Mouse (Mus musculus) erythroblast, adult 5-6 weeks (primary cell): ENCODE results near the gene 1700122O11Rik. TPM values are rescaled to one million over a fixed set of nuclear protein-coding genes. Genes with fewer than 3 reads are reported as not detected.

ENCODE experiments used
- ATAC-seq: replicated peaks from 2 replicates; pipeline ENCODE4 v1.8.0; 2016; ENCODE audit warnings: moderate number of reproducible peaks, mild to moderate bottlenecking, moderate TSS enrichment, inconsistent platforms; ENCODE audit not compliant: poor library complexity, low FRiP score, severe bottlenecking
- total RNA-seq, 2 experiments: library from RNA; stranded (forward) in 1 of 2; stranded (reverse) in 1 of 2; fragments of 150-400 nt in 1 of 2; fragments of 200-764, 138-1000 nt in 1 of 2; gene quantifications; 2 replicates each; pipeline versions ENCODE4 v1.2.3 to v1.2.4; 2015 to 2017; ENCODE audit warnings: low replicate concordance in 2 of 2

1700122O11Rik gene
- total RNA-seq, 2 experiments from 2014 or later = not detected

DNA sequence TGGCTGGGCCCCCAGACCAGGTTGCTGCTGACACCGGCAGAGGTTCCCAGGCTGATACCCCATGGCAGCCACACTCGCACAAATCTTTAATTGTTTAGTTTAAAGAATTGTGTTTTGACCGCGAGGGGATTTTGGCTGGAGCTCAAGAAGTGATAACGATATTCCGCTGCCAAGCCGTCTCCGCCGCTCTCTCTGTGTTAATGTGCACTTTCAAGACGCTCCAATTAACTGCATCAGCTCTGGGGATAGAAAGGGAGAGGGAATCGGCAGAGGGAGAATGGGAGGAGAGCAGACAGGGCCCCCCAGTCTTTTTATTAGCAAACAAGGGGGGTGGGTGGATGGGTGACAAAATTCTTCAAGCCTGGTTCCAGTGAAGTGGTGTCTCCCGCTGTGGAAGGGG is 8.9 kb downstream of the 1700122O11Rik start:
- ATAC-seq = no peak

DNA sequence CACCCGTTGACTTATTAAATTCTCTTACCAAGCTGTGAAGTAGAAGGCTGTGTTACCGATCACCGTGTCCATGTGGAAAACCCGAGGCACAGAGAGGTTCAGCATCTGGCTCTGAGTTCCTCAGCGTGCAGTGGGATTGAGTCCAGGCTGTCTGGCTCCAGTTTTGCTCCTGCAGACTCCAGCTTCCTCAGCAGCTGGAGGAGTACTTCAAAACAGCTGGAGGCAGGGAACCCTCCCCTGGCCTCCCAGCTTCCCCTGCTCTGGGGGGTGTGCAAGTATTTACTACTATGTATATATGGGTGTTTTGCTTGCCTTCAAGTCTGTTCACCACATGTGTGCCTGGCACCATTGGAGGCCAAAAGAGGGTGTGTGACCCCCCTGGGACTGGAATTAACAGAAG is 9.8 kb downstream of the 1700122O11Rik start:
- no peak for ATAC-seq

DNA sequence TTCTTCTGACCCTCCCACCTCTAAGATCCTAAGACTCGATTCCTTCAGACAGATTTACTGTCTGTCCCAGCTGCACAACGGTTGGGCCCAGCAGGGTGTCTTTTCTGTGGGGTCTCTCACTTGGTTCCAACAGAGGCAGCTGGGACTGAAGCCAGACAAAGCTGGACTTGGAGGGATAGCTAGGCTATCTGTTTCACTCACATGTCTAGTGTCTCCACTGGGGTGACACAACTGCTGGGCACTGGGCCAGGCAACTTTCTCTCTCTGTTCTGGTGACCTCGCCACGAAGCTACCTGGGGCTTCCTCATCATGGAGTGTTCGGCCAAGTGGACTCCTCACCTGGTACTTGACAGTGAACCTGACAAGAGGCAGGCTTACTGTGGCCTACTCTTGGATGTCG is 10.4 kb downstream of the 1700122O11Rik start:
- ATAC-seq = no peak

DNA sequence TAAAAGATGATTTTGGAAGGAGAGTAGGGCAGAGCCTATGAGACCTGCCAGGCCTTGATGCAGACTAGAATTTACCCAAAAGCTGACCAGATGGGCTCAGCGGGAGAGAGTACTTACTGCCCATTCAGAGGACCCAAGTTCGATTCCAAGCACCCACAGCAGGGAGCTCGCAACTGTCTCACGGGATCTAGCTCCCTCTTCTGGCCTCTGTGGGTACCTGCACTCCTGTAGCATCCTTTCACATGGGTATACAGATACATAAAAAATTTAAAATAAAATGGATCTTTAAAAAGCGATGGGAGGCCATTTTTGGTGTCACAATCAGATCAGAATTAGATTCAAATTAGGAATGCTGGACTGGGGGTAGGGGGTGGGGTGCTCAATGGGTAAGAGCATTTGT is 11.1 kb downstream of the 1700122O11Rik start:
- ATAC-seq = no peak

DNA sequence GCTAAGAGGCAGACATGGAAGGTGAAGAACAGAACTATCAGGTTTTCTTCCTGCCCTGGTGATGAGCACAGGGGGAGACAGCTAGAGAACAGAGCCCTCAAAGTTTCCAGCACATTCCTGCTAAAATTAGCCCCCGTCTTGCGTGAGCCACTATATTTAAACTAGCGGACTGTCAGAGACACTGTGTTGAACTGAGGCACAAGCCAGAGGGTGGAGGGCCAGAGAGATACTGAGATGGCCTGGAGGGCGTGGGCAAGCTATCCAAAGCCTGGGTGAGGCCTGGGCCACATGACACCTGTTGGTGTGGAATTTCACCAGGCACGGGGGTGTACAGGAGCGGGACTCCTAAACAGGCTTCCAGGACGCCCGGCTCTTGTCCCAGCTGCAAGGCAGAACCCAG is 14.0 kb downstream of the 1700122O11Rik start:
- ATAC-seq = no peak

DNA sequence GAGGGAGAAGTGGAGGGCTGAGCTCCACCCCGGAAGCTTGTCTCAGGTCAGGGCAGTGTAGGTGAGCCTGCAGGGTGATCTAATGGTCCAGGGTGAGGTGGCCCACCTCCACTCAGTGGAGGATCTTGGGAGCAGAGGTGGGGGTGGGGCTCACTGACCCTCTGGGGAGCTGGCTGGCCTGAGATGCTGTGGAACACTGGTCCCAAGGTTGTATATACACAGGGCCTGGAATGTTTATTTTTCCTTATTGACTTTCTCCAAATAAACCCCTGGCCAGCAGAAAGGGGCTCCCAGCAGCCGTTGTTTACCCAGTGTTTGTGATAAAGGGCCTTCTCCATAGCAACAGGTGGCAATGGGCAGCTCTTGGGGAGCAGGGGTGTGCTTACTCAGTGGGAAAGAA is 18.5 kb downstream of the 1700122O11Rik start:
- ATAC-seq = no peak

DNA sequence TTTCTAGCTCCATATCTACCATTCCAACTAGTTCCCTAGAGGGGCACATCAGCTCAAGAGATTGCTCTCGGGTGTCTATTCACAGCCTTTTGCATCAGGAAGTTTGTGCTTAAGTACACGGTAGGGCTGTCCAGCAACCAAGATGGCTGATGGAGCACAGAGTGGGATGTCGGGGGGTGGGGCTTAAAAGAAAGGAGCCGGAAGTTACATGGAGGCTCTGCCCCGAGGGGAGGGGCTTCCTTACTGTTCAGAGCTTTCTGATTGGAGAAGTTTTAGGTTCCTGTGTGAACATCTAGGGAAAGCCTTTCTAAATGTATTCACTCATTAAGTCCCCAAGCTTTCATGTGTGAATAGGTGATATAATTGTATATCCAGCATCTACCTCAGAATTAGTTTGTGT is 21.5 kb downstream of the 1700122O11Rik start:
- ATAC-seq = no peak

DNA sequence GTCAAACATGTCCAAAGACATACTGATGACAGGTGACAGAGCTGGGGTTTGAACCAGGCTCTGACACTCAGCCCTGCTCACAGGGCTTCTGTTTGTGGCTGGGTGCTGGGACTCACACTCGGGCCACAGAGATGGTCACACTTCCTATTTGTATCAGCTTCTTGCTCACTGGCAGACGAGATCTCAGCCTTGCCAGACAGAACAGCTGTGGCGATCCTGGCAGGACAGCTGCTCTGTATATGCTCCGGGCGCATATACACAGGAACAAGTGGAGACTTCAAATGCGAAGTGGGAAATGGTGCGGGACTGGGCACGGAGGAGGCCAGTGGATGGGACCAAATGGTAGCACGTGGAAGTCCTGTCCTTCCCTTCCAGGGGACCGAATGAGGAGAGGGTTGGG is 25.5 kb downstream of the 1700122O11Rik start:
- ATAC-seq = no peak

DNA sequence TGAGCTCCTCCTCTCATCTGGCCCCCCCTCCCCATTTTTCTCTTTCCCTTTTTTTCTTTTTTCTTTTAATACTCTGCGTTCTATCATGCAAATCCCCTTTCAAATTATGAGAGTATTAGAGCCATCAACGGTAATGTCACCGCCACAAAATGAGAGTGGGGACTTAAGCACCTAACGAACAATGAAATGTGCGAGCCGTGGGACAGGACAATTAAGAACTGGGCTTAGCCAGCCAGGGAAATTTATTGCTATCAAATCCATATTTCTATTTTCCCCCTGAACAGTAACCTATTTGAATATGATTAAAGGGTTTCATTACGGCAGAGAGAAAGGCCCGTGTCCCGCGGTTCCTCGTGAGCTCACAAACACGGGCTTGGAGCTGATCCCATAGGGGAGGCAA is 27.0 kb downstream of the 1700122O11Rik start:
- no peak for ATAC-seq

DNA sequence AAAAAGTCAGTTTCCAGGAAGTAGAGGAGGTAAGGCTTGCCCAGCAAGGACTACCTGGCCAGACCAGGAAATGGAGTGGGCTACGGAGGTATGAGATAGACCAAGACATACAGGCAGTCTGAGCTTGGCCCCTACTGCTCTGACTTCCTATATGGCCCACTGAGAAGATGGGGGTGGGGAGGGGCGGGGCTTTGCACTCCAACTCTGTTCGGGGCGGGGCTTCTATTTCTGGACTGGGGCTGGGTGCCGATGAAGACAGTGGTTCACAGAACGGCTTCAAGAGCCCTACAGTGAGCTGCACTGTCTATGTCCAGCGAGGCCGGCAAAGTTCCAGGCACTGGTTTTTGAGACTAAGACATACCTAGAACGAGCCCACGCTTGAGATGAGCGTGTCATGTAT is 27.8 kb downstream of the 1700122O11Rik start:
- no peak for ATAC-seq

DNA sequence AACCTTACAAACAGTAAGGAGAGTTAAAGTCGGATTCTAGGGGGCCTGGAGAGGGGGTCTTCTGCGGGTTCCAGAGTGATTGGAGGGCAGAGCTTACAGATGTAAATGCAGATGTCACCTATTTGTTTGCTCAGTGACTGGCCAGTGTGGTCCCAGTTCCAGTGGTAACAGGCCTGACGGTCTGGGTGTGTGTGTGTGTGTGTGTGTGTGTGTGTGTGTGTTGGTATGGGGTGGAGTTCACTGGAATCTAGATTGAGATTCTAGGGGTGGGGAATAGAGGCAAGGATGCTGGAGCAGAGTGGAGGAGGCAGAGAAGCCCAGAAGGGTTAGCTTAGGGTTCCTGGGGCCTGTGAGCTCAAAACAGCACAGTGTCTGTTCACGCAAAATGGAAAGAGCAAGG is 32.3 kb downstream of the 1700122O11Rik start:
- no peak for ATAC-seq

DNA sequence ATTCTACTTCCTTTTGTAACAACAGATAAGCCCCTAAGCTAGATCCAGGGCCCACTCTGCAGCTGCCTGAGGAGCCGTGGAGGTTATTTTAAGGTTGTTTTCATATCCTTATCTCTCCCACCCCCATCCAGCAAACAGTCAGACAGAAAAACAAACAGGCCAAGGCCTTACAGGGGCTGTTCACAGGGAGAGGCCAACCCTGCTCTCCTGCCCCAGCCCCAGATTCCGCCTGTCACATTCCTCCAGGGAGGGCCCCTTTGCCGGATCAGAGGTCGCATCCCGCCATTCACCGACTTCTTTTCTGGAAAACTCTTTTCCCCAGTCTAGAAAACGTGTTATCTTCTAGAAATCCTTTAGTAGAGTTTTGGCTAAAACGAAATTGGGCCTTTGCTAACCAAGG is 33.0 kb downstream of the 1700122O11Rik start:
- no peak for ATAC-seq

DNA sequence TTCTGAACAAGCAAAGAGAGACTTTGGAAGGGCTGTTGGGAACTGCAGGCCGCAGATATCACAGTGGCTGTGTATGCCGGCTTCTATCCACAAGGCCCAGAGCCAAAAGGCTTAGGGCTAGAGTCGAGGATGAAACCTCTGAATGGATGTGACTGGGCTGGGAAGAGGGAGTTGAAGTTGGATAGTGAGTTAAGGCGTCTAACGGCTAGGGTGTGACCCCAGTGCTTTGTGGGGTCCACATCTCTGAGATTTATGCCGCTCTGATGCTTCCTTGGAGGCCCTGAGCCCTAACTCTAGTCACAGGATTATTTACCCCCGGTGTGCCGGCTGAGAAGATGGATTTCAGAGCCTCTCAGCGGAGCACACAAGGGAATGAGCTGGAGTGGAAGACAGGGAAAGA is 33.5 kb downstream of the 1700122O11Rik start:
- no peak for ATAC-seq

DNA sequence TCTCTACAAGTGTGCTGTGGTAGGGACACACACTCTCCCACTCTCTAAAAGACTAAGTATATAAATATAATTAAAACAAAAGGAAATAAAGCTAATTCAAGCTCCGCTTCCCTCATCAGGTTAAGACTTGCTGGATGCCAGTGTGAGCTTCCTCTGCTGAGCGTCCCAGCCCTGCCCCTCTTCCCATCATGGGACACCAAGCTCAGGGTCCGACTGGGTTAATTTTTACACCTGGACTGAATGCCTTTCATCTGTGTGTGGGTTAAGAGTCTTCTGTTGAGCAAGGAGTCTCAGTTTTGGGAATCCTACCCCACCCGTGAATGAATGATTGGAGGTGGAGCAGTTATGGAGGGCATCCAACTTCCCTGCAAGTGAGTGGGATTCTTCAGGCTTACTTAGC is 35.6 kb downstream of the 1700122O11Rik start:
- ATAC-seq = no peak

DNA sequence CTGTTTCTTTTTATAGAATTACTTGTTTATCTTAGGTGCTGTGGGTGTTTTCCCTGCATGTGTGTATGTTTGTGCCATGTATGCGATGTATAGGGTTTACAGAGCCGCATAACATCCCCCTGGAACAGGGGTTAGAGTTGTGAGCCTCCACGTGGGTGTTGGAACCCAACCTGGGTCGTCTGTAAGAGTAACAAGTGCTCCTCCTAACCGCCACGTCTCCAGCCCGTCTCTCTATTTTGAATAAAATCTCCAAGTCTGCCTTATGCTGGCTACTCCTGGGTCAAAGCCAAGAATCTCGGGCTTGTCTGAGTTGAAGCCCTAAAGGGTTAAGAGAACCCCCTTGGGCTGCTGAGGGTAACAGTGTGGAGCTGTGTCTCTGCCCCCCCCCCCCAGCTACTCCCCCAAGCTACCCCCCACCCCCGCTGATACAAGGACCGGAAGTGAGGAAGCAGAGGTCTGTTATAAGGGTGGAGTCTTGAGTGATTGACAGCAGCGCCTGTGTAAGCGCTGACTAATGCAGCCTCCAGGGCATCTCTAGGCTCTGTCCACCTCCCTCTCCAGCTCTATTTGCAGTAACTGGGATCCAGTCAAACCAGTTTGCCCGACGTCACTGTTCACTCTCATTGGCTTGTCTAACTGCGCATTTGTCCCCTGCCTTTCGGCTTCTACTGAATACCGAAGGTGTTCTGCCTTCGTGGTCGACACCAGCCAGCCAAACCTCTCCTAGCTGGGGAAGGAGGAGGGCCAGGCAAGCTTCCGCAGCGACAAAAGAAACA is 36.3 kb downstream of the 1700122O11Rik start:
- ATAC-seq = no peak

DNA sequence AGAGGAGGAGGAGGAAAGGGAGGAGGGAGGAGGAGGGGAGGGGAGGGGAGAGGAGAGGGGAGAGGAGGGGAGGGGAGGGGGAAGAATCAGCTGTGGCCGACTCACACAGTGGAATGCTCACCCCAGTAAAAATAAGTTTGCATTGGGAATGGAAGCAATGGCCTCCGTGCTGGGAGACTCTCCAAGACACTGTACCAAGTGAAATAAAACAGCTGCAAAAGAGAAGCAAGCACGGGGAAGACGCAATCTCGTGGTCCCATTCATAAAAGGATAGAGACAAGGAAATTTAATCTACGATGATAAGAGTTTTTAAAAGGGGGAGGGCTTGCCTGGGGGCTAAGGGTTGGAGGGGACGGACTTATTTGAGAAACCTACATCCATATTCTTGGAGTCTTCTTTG is 36.9 kb downstream of the 1700122O11Rik start:
- ATAC-seq = no peak

DNA sequence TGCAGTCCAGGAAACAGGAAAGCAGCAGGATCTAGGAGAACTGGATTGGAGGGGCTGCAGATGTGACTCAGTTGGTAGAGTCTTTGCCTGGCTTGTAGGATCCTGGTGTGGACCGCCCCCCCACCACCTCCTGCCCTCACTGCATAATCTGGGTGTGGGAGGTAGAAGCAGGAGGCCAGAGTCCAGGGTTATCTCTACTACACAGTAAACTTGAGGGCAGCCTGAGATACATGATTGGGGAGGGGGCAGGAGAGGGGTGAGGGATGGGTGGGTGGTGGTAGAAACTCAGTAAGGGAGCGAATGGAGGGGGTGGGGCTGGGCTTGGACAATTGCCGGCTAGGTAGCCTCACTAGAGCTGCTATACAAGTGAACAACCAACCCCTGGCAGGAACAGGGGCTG is 38.3 kb downstream of the 1700122O11Rik start:
- no peak for ATAC-seq

DNA sequence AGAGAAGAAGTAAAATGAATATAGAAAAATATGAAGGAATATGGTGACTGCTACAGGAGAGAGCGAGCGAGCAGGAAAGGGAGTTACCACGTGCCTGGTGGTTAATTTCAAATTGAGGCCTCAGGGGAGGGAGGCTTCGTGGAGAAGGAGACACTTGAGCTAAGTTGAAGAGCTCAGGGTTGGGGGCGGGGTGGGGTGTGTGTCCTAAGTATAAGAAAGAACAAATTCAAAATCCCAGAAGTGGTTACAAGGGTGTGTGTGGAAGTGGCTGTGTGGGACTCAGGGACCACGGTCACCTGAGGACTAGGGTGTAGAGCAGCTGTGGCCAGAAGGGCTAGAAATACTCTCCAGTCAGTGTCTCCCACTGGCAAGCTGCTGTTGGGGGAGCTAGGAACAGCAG is 38.7 kb downstream of the 1700122O11Rik start:
- ATAC-seq = no peak

DNA sequence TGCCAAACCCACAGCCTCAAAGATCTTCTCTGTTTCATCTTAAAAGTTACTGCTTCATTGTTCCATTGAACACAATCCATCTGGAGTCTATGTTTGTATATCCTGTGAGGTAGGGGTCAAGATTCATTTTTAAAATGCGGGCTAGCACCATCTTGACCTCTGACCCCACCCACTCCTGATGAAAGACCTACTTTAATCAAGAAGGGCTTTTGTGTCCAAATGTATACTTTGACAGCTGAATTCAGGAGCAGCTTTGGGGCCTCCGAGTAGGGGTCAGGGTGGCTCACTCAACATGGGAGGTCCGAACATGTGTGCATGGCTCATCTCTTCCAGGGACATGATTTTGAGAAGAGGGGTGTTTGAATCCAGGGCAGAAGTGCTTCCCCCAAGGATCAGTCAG is 40.3 kb downstream of the 1700122O11Rik start:
- ATAC-seq = no peak

DNA sequence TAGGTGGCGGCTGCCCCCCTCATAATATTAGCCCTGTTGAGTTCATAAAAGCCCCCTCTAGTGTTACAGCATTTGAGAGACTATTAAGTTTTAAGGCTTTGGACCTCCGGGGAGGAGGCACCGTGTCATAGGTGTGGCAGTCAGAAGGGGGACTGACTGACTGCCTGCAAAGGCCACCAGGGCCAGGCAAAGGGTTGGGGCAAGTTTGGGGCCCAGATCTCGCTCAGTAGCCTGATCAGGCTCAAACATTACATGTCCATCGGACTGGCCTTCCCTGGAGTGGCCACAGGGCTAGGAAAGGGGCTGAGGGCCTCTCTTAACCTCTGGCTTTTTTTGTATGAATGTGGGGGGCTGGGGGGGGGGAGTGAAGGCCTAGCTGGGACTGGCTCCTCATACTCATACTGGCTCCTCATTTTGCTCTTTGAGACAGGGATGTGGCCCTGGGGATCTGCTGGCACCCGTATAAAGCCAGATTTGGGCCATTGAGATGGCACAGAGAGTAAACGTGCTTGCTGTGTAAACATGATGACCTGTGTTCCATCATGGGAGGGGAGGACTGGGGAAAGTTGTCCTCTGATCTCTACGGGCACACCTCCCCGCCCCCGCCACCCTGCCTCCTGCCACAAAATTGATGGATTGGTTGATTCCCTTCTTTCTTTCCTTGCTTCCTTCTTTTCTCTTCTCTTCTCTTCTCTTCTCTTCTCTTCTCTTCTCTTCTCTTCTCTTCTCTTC is 47.5 kb downstream of the 1700122O11Rik start:
- ATAC-seq = no peak

DNA sequence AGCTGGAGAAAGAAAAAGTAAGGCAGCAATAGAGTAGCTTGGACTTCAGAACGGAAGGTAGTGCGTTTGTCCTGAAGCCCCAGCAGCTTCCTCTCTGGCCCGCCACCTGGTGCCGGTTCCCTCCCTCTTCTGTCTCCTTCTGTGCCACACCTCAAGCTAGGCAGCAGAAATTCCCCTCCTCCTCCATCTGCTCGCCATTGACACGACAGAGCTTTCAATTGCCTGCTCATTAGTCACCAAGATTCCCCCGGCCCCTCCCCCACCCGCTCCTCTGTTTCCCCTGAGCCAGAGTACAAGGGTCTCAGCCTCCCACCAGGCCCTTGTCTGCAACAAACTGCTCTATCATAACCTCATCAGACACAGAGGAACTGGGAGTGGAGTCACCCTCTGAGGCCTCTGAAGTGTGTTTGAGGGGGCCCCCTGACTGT is 48.1 kb downstream of the 1700122O11Rik start:
- no peak for ATAC-seq
